Mouse (Mus musculus): Measurements from ENCODE around the gene Slco2b1. TPM values are rescaled to one million over a fixed set of nuclear protein-coding genes. Genes with fewer than 3 reads are reported as not detected.
"Not testable (repeated sequence)": the region's sequence is repeated elsewhere in the genome, so short reads cannot be mapped to it uniquely, and the experiment has no call there.

The Slco2b1 gene
- polyA plus RNA-seq, 1 experiment from 2014 or later, result 3.2 TPM

GRCm38 (mm10) chr7:99706341-99707037, 4.7 kb downstream of the Slco2b1 start:
- Histone ChIP-seq H3K4me3 (no peak overlapping the region), H3K27me3 (no peaks in the 10 kb centered on the region), H3K27ac (no peak overlapping the region), H3K4me1 (peaks cover 8% of the 10 kb centered on the region), H3K4me2 (no peak overlapping the region), H3K9me3 (replicated peaks) (no peaks in the 10 kb centered on the region), H3K9ac (no peak overlapping the region), H3K36me3 (ENCODE audit: poor library complexity, severe bottlenecking) (no peaks in the 10 kb centered on the region)
- WGBS, result 66% methylated on average over 4 of the region's 4 CpGs
- ATAC-seq, result no peak

- no peak for ATAC-seq
- 85% methylated on average over 3 of the region's 3 CpGs for WGBS
- no peaks in the 10 kb centered on the region for H3K36me3 ChIP-seq (ENCODE audit: poor library complexity, severe bottlenecking)
- peaks cover 8% of the 10 kb centered on the region for H3K4me1 ChIP-seq
- H3K9ac ChIP-seq, result no peak overlapping the region
- H3K27me3 ChIP-seq, result no peaks in the 10 kb centered on the region
- no peaks in the 10 kb centered on the region for H3K9me3 ChIP-seq (replicated peaks)
- no peak overlapping the region for H3K27ac ChIP-seq
- H3K4me2 ChIP-seq, result no peak overlapping the region
- no peak overlapping the region for H3K4me3 ChIP-seq
Measured at GRCm38 (mm10) chr7:99704736-99705519, 6.2 kb downstream of the Slco2b1 start.

- no peak overlapping the region for H3K9ac ChIP-seq
- H3K36me3 ChIP-seq (ENCODE audit: poor library complexity, severe bottlenecking), result no peaks in the 10 kb centered on the region
- no peak for ATAC-seq
- no peaks in the 10 kb centered on the region for H3K9me3 ChIP-seq (replicated peaks)
- no peaks in the 10 kb centered on the region for H3K4me1 ChIP-seq
- WGBS, result 43% methylated on average over 6 of the region's 6 CpGs
- no peak overlapping the region for H3K27ac ChIP-seq
- no peak overlapping the region for H3K4me2 ChIP-seq
- H3K27me3 ChIP-seq, result no peaks in the 10 kb centered on the region
- no peak overlapping the region for H3K4me3 ChIP-seq
Measured at GRCm38 (mm10) chr7:99702201-99702600, 8.9 kb downstream of the Slco2b1 start.

GRCm38 (mm10) chr7:99700641-99701040, 10.5 kb downstream of the Slco2b1 start:
- no peak for ATAC-seq
- H3K4me1 ChIP-seq, result no peaks in the 10 kb centered on the region
- no peaks in the 10 kb centered on the region for H3K36me3 ChIP-seq (ENCODE audit: poor library complexity, severe bottlenecking)
- H3K4me3 ChIP-seq, result no peak overlapping the region
- no peaks in the 10 kb centered on the region for H3K9me3 ChIP-seq (replicated peaks)
- H3K4me2 ChIP-seq, result no peak overlapping the region
- H3K27ac ChIP-seq, result no peak overlapping the region
- H3K9ac ChIP-seq, result no peak overlapping the region
- no peaks in the 10 kb centered on the region for H3K27me3 ChIP-seq
- 85% methylated on average over 4 of the region's 4 CpGs for WGBS

GRCm38 (mm10) chr7:99699709-99700151, 11.4 kb downstream of the Slco2b1 start:
- ATAC-seq, result no peak
- 81% methylated on average over 3 of the region's 3 CpGs for WGBS
- no peaks in the 10 kb centered on the region for H3K9me3 ChIP-seq (replicated peaks)
- no peak overlapping the region; the same call in 1 of the 2 replicates for H3K27ac ChIP-seq
- no peaks in the 10 kb centered on the region for H3K27me3 ChIP-seq
- H3K4me1 ChIP-seq, result no peaks in the 10 kb centered on the region
- no peaks in the 10 kb centered on the region for H3K36me3 ChIP-seq (ENCODE audit: poor library complexity, severe bottlenecking)
- H3K4me3 ChIP-seq, result no peak overlapping the region
- H3K9ac ChIP-seq, result no peak overlapping the region
- no peak overlapping the region for H3K4me2 ChIP-seq

- H3K4me3 ChIP-seq, result no peak overlapping the region
- no peaks in the 10 kb centered on the region for H3K4me1 ChIP-seq
- no peak overlapping the region for H3K27ac ChIP-seq
- no peak overlapping the region for H3K4me2 ChIP-seq
- 66% methylated on average over 3 of the region's 3 CpGs for WGBS
- no peak overlapping the region for H3K9ac ChIP-seq
- H3K36me3 ChIP-seq (ENCODE audit: poor library complexity, severe bottlenecking), result no peaks in the 10 kb centered on the region
- no peak for ATAC-seq
- H3K9me3 ChIP-seq (replicated peaks), result no peaks in the 10 kb centered on the region
- H3K27me3 ChIP-seq, result no peaks in the 10 kb centered on the region
Measured at GRCm38 (mm10) chr7:99699106-99699505, 12.0 kb downstream of the Slco2b1 start.

GRCm38 (mm10) chr7:99698576-99698975, 12.6 kb downstream of the Slco2b1 start:
- Histone ChIP-seq H3K36me3 (ENCODE audit: poor library complexity, severe bottlenecking) (no peaks in the 10 kb centered on the region), H3K4me1 (no peaks in the 10 kb centered on the region), H3K9me3 (replicated peaks) (no peaks in the 10 kb centered on the region), H3K4me2 (no peak overlapping the region), H3K27ac (no peak overlapping the region), H3K4me3 (no peak overlapping the region), H3K9ac (no peak overlapping the region), H3K27me3 (no peaks in the 10 kb centered on the region)
- no peak for ATAC-seq
- 88% methylated on average over 3 of the region's 3 CpGs for WGBS

- Histone ChIP-seq H3K9ac (no peak overlapping the region), H3K9me3 (replicated peaks) (no peaks in the 10 kb centered on the region), H3K27me3 (no peaks in the 10 kb centered on the region), H3K4me1 (no peaks in the 10 kb centered on the region), H3K4me3 (no peak overlapping the region), H3K4me2 (no peak overlapping the region), H3K36me3 (ENCODE audit: poor library complexity, severe bottlenecking) (no peaks in the 10 kb centered on the region), H3K27ac (no peak overlapping the region)
- WGBS, result 85% methylated on average over 8 of the region's 8 CpGs
- no peak for ATAC-seq
Measured at GRCm38 (mm10) chr7:99695471-99696057, 15.6 kb downstream of the Slco2b1 start.

- not testable (repeated sequence) for H3K4me1 ChIP-seq; H3K4me2 ChIP-seq; ATAC-seq; H3K27me3 ChIP-seq; H3K36me3 ChIP-seq (ENCODE audit: poor library complexity, severe bottlenecking); H3K9ac ChIP-seq; H3K27ac ChIP-seq; H3K4me3 ChIP-seq; H3K9me3 ChIP-seq (replicated peaks)
- WGBS, result 82% methylated on average over 5 of the region's 5 CpGs
Measured at GRCm38 (mm10) chr7:99694424-99694823, 16.7 kb downstream of the Slco2b1 start.

- no peak overlapping the region for H3K4me3 ChIP-seq
- no peaks in the 10 kb centered on the region for H3K27me3 ChIP-seq
- H3K36me3 ChIP-seq (ENCODE audit: poor library complexity, severe bottlenecking), result no peaks in the 10 kb centered on the region
- no peaks in the 10 kb centered on the region for H3K4me1 ChIP-seq
- H3K9me3 ChIP-seq (replicated peaks), result no peaks in the 10 kb centered on the region
- ATAC-seq, result no peak
- 97% methylated on average over 3 of the region's 3 CpGs for WGBS
- no peak overlapping the region for H3K4me2 ChIP-seq
- H3K9ac ChIP-seq, result no peak overlapping the region
- no peak overlapping the region for H3K27ac ChIP-seq
Measured at GRCm38 (mm10) chr7:99693976-99694375, 17.2 kb downstream of the Slco2b1 start.

GRCm38 (mm10) chr7:99693387-99693786, 17.8 kb downstream of the Slco2b1 start:
- no peaks in the 10 kb centered on the region for H3K36me3 ChIP-seq (ENCODE audit: poor library complexity, severe bottlenecking)
- H3K27me3 ChIP-seq, result no peaks in the 10 kb centered on the region
- no peak overlapping the region for H3K4me2 ChIP-seq
- no peaks in the 10 kb centered on the region for H3K9me3 ChIP-seq (replicated peaks)
- H3K4me3 ChIP-seq, result no peak overlapping the region
- WGBS, result 95% methylated on average over 3 of the region's 3 CpGs
- H3K9ac ChIP-seq, result no peak overlapping the region
- no peak overlapping the region for H3K27ac ChIP-seq
- no peaks in the 10 kb centered on the region for H3K4me1 ChIP-seq
- no peak for ATAC-seq

GRCm38 (mm10) chr7:99692396-99692795, 18.7 kb downstream of the Slco2b1 start:
- Histone ChIP-seq H3K4me3 (no peak overlapping the region), H3K9me3 (replicated peaks) (no peaks in the 10 kb centered on the region), H3K27ac (no peak overlapping the region), H3K9ac (no peak overlapping the region), H3K36me3 (ENCODE audit: poor library complexity, severe bottlenecking) (no peaks in the 10 kb centered on the region), H3K4me1 (no peaks in the 10 kb centered on the region), H3K27me3 (no peaks in the 10 kb centered on the region), H3K4me2 (no peak overlapping the region)
- WGBS, result 49% methylated on average over 3 of the region's 3 CpGs
- ATAC-seq, result no peak

Measured in forebrain, embryonic 13.5 days (tissue).